Mouse (Mus musculus) cerebellum, adult 11 months (tissue): ENCODE results near the gene Hectd1.

Experiments
- DNase-seq: peaks from one replicate; pipeline ENCODE4 v3.0.0; 2022

The Hectd1 gene

GRCm38 (mm10) chr12:51699623-51700393 lies 129.5 kb downstream of the Hectd1 start:
- no peak for DNase-seq

- no peak for DNase-seq
These were observed 133.2 kb downstream of the Hectd1 start for GRCm38 (mm10) chr12:51696157-51696556.

- no peak for DNase-seq
These were observed 134.4 kb downstream of the Hectd1 start for GRCm38 (mm10) chr12:51694966-51695365.

- DNase-seq = no peak
These were observed 135.2 kb downstream of the Hectd1 start for GRCm38 (mm10) chr12:51694096-51694495.
